ENCODE assay signal across 13 mouse cellular contexts in genomic region chr6:6160645-6161426, GRCm38 (mm10). TPM values are rescaled to one million over a fixed set of nuclear protein-coding genes. Genes with fewer than 3 reads are reported as not detected.
DNase-seq lines count a peak whose midpoint lies in the region; ATAC-seq lines count a peak whose summit lies in the region.
"Had no signal": no experiment of that assay in that cellular context is flagged by ENCODE, and none has a peak within 500 bp of the region (broad histone marks: within the 10 kb centered on the region; RNA-seq: fewer than 3 reads in every experiment).

No protein-coding gene starts in this region.

- no peaks in the 10 kb centered on the region for H3K9me3 ChIP-seq in forebrain, embryonic 12.5 days
- H3K9me3 ChIP-seq in forebrain, embryonic 16.5 days (ENCODE audit: control insufficient read depth, low read length): no peaks in the 10 kb centered on the region
- H3K9me3 ChIP-seq in intestine, embryonic 16.5 days (ENCODE audit: control insufficient read depth, low read length): 0 out of 2 replicates have a peak, but pooled peaks cover 2% of the 10 kb centered on the region

- H3K4me3 ChIP-seq in forebrain, embryonic 12.5 days (replicated peaks): no peak overlapping the region
- no peak overlapping the region for H3K4me3 ChIP-seq in forebrain, embryonic 16.5 days (replicated peaks; ENCODE audit: low read length)
- no peak overlapping the region for H3K4me3 ChIP-seq in intestine, embryonic 16.5 days (ENCODE audit: low read length)

- no peak overlapping the region for H3K9ac ChIP-seq in forebrain, embryonic 12.5 days
- H3K9ac ChIP-seq in forebrain, embryonic 16.5 days (replicated peaks; ENCODE audit: low read depth, low read length): no peak overlapping the region
- no peak overlapping the region for H3K9ac ChIP-seq in intestine, embryonic 16.5 days (ENCODE audit: low read depth, low read length)
- H3K9ac ChIP-seq: forebrain, postnatal 0 days had no signal

- peaks cover 14% of the 10 kb centered on the region for H3K27me3 ChIP-seq in forebrain, embryonic 12.5 days
- no peaks in the 10 kb centered on the region for H3K27me3 ChIP-seq in forebrain, embryonic 16.5 days (replicated peaks; ENCODE audit: control insufficient read depth, insufficient read depth, low read length)
- no peaks in the 10 kb centered on the region for H3K27me3 ChIP-seq in intestine, embryonic 16.5 days (replicated peaks; ENCODE audit: control insufficient read depth, insufficient read depth, low read length)

- intact Hi-C loops in left cerebral cortex, postnatal 4 days (cut with DNase I): no loop called here

- H3K4me1 ChIP-seq in forebrain, embryonic 12.5 days: peaks cover 43% of the 10 kb centered on the region
- peaks cover 33% of the 10 kb centered on the region for H3K4me1 ChIP-seq in forebrain, embryonic 16.5 days (replicated peaks; ENCODE audit: control insufficient read depth, insufficient read depth, low read length)
- H3K4me1 ChIP-seq in intestine, embryonic 16.5 days (ENCODE audit: control insufficient read depth, insufficient read depth, low read length): peaks cover 4% of the 10 kb centered on the region; the same call in 1 of the 2 replicates

- whole genome bisulfite sequencing in forebrain, embryonic 12.5 days: 88% methylated on average over 7 of the region's 7 CpGs
- WGBS in forebrain, embryonic 16.5 days: 87% methylated on average over 7 of the region's 7 CpGs
- WGBS in intestine, embryonic 16.5 days: 84% methylated on average over 7 of the region's 7 CpGs

- no peak overlapping the region for H3K4me2 ChIP-seq in forebrain, embryonic 12.5 days
- no peak overlapping the region for H3K4me2 ChIP-seq in forebrain, embryonic 16.5 days (ENCODE audit: low read length)
- no peak overlapping the region for H3K4me2 ChIP-seq in intestine, embryonic 16.5 days (ENCODE audit: low read depth, low read length)

- ATAC-seq in forebrain, embryonic 12.5 days (ENCODE audit: low FRiP score): no peak
- no peak for ATAC-seq in forebrain, embryonic 16.5 days
- no peak for ATAC-seq in intestine, embryonic 16.5 days
- ATAC-seq in erythroid progenitor cell, adult 5-6 weeks (replicated peaks; ENCODE audit: low FRiP score, poor library complexity, severe bottlenecking): no peak
- ATAC-seq: forebrain, postnatal 0 days had no signal

- DNase-seq in left cerebral cortex, postnatal 4 days: peak; percentile 20
- DNase-seq in left cerebral cortex, adult 11 months (ENCODE audit: low spot score): no peak
- DNase-seq in cerebellum, adult 11-12 months: peak; percentile 14
- DNase-seq in kidney, postnatal 10 days: peak; percentile 26
- DNase-seq: forebrain, postnatal 0 days; lung, adult 18-20 months; right cerebral cortex, adult 18-20 months; thymus, postnatal 14 days had no signal

- no peaks in the 10 kb centered on the region for H3K36me3 ChIP-seq in forebrain, embryonic 12.5 days (replicated peaks)
- no peaks in the 10 kb centered on the region for H3K36me3 ChIP-seq in forebrain, embryonic 16.5 days (ENCODE audit: control insufficient read depth, insufficient read depth)
- no peaks in the 10 kb centered on the region for H3K36me3 ChIP-seq in intestine, embryonic 16.5 days (ENCODE audit: control insufficient read depth, insufficient read depth, low read length)

- peak overlapping the region; percentile 37; the same call in 1 of the 2 replicates for H3K27ac ChIP-seq in forebrain, embryonic 12.5 days
- H3K27ac ChIP-seq in forebrain, embryonic 16.5 days (ENCODE audit: low read length): no peak overlapping the region
- H3K27ac ChIP-seq in intestine, embryonic 16.5 days (ENCODE audit: low read length): no peak overlapping the region
- H3K27ac ChIP-seq: kidney, postnatal 0 days had no signal

RNA-seq across cellular contexts. Expression of gene Slc25a13, which starts 56.1 kb away (rescaled TPM):
- 23.6 and 32.3 TPM in 2 replicates for polyA plus RNA-seq in forebrain, embryonic 12.5 days (2016; fragmentation: Nextera tagmentation; extraction: Ambion mirVana)
- 7.9 and 10.2 TPM in 2 replicates for polyA plus RNA-seq in forebrain, embryonic 16.5 days (2015; fragmentation: Nextera tagmentation; extraction: Ambion mirVana)
- total RNA-seq in left cerebral cortex, postnatal 4 days (2021): 1 to 10 TPM; 2.4 to 2.5 TPM
- polyA plus RNA-seq in intestine, embryonic 16.5 days (2015; fragmentation: Nextera tagmentation; extraction: Ambion mirVana): 53.1 and 56.6 TPM in 2 replicates
- 1.4 and 4.2 TPM in 2 replicates for total RNA-seq in erythroid progenitor cell, adult 5-6 weeks (2015; ENCODE audit: low replicate concordance)
- total RNA-seq in erythroid progenitor cell, adult 5-6 weeks (2017; ENCODE audit: low replicate concordance): 0.38 and 1.3 TPM in 2 replicates
